Mouse (Mus musculus) G1E-ER4 (cell line): ENCODE results near the gene Furin. TPM values are rescaled to one million over a fixed set of nuclear protein-coding genes. Genes with fewer than 3 reads are reported as not detected.

ENCODE experiments used
- GATA1 ChIP-seq: IDR thresholded peaks from one replicate; pipeline ENCODE4 v1.8.0; 2012; ENCODE audit warnings: low read length, inconsistent platforms
- polyA plus RNA-seq: library from polyadenylated mRNA; stranded (reverse); fragments of >175 nt; gene quantifications from 2 replicates; pipeline ENCODE4 v1.2.3, GENCODE M21; 2012

Furin gene
- polyA plus RNA-seq, 1 experiment: 123 TPM

- TF ChIP-seq GATA1: no peak
Observed at GRCm38 (mm10) chr7:80394600-80394999, 10.6 kb downstream of the Furin start.

DNA sequence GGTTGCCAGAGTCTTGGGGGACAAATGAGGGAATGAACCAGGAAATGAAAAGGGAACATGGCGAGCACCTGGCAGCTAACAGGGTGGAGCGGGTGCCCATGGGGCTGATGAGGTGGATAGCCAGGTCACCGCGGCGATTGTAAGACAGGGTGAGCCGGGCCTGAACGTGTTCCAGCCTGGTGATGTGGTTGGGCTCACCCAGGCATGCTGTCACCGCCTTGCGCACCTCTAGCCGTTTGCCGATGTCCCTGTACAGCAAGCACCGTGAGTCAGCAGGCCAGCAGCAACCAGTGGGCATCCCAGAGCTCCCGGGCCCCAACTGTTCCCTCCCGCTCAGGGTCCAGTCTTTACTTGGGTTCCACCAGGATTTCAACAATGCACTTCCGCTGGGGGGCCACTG is 13.1 kb downstream of the Furin start:
- no peak for TF ChIP-seq GATA1

- TF ChIP-seq GATA1: no peak
Observed at GRCm38 (mm10) chr7:80387633-80388543, 17.3 kb downstream of the Furin start, which contains the start of gene Fes. TSS of gene Fes (minus strand) at chr7:80387946.

GRCm38 (mm10) chr7:80387033-80387632 is 18.1 kb downstream of the Furin start:
- no peak for TF ChIP-seq GATA1

DNA sequence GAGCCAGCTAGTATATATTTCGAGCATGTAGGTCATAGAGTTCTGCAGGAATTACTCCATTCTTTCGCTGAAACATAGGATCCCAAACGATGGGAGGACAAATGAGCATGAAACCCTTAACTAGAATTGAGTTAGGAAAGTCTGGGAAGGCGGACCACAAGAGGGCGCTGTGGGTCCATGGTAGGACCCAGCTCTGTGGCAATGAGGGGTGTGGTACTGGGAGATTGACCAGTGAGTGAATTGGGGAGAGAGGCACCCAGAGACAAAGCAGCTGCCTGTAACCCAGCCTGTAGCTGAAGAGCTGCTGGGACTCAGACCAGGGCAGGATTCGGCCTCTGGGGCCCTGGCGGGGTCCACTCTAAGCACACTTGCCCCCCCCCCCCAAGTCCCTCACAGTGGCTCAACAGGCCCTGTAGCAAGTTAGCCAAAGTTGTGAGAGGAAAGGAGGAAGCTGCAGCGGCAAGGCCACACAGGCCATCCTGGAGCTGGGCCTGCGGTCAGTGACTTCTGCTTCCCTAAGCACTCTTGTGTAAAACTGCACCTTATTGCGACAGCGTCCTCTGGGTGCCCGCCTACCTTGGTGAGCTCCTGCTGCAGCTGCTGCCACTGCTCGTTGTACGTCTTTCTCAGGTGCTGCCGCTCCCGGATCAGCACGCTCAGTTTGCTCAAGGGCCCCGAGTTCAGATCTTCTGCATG is 18.9 kb downstream of the Furin start:
- no peak for TF ChIP-seq GATA1

GRCm38 (mm10) chr7:80382919-80383318 is 22.3 kb downstream of the Furin start:
- no peak for TF ChIP-seq GATA1

DNA sequence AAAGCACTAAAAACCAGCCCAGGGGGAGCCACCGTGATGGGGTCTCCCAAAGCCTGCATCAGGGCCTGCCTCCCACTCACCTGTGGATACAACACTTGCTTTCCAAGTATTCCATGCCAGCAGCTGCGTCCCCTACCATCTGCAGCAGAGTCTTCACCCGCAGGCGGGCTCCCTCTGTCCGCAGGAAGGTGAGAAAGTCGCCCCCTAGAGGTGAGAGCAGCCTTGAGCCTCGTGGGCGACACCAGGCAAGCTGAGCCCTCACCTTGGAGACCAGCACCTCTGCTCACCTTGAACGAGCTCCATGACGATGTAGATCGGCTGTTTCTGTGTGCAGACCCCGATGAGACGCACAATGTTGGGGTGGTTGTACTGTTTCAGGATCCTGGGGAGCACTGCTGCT is 25.7 kb downstream of the Furin start:
- TF ChIP-seq GATA1: no peak

GRCm38 (mm10) chr7:80377471-80377870 is 27.8 kb downstream of the Furin start:
- TF ChIP-seq GATA1: no peak

GRCm38 (mm10) chr7:80376192-80376591 is 29.0 kb downstream of the Furin start:
- TF ChIP-seq GATA1: no peak

DNA sequence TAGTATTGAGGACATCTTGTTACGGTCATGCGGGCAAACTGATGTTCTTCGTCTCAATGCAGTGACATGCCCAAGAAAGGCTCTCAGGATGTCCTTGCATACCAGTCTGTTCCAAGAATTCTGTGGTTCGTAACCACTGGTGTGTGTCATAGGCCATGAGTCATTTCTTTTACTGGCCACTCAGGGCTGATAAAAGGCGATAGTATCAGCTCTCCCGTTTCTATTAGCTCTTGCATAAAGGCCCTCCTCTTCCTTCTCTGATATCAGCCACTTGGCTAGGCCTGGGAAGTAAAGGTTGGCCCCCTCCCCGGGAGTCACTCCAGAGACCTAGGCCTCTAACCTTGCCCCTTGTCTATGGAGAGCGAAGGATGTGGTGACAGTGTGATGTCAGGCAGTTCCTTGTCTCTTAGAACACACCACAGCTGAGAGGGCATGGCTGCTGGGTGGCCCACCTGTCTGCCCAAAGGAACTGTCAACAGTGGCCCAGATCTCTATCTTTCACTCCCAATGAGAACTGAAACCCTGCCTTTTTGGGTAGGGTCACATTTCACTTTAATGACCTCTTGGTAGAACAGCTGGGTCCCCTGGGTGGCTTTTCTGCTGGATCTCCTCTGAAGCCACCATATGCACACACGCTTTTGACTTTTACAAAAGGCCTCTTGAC is 29.7 kb downstream of the Furin start:
- peak; percentile 85 for TF ChIP-seq GATA1

GRCm38 (mm10) chr7:80374733-80375132 is 30.5 kb downstream of the Furin start:
- TF ChIP-seq GATA1: no peak

DNA sequence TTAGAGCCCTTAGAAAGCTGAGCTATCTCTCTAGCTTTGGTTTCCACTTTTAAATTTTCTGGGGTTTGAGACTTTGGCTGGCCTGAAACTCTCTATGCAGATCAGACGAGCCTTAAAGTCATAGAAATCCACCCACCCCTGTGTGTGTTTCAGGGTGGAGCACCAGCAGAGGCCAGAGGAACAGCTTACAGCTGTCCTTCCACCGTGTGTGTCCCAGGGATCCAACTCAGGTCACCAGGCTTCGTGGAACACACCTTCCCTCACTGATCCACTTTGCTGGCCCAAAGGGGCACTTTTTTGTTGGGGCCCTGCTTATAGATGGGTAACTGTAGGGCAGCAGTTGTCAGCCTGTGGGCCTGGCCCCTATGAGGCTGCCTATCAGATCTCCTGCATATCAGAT is 31.0 kb downstream of the Furin start:
- TF ChIP-seq GATA1: no peak

- TF ChIP-seq GATA1: no peak
Observed at GRCm38 (mm10) chr7:80373850-80374249, 31.4 kb downstream of the Furin start.

- no peak for TF ChIP-seq GATA1
Observed at GRCm38 (mm10) chr7:80373352-80373751, 31.9 kb downstream of the Furin start.

DNA sequence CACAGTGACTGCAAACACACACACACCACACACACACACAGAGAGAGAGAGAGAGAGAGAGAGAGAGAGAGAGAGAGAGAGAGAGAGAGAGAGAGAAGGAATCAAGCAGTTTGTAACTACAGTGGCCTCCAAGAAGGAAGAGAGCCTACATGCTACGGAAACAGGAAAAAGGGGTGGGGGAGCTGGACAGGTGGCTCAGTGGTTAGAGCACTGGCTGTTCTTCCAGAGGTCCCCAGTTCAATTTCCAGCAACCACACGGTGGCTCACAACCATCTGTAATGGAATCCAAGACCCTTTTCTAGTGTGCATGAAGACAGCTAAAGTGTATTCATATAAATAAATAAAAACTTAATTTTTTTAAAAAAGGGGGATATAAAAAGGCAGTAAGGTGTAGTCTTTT is 32.6 kb downstream of the Furin start:
- no peak for TF ChIP-seq GATA1

- TF ChIP-seq GATA1: peak; percentile 13
Observed at GRCm38 (mm10) chr7:80372166-80372565, 33.1 kb downstream of the Furin start.
